8 mouse cellular contexts compared by ENCODE assay signal in the genomic region with DNA sequence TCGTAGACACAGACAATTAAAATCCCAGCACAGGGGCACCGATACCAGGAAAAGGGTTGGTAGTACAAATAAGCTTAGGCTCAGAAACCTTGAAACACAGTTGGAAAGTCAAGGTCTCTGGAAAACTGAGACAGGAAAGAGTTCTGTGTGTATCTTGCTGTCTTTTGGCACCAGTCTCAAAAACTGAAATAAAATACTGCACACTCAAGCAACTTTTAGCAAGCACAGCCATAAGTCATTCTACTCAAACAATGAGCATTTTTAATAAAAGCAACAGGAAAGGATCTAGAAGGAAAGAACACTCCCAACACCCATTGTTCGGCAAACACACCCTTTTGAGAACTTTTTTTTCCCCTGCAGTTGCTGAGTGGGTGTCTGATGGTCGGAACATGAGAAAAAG. TPM values are rescaled to one million over a fixed set of nuclear protein-coding genes. Genes with fewer than 3 reads are reported as not detected.
DNase-seq lines count a peak whose midpoint lies in the region; ATAC-seq lines count a peak whose summit lies in the region.

A gene (plus strand): TSS at position 359 of the 400 bp plus-strand sequence.

- no peaks in the 10 kb centered on the region for H3K4me1 ChIP-seq in heart, embryonic 10.5 days
- H3K4me1 ChIP-seq in neural tube, embryonic 14.5 days (ENCODE audit: control insufficient read depth, insufficient read depth, low read length), result no peaks in the 10 kb centered on the region

- DNase-seq in gastrocnemius, postnatal 10 days, result no peak
- DNase-seq in gastrocnemius, adult 8-10 months (ENCODE audit: low spot score in 2 of 2), result no peak
- DNase-seq in adrenal gland, postnatal 25 days, result no peak
- no peak for DNase-seq in heart, embryonic 10.5 days (ENCODE audit: low spot score)
- DNase-seq in layer of hippocampus, postnatal 25 days (ENCODE audit: extremely low spot score in 1 of 2, low spot score in 1 of 2), result no peak
- DNase-seq in thymus, postnatal 36 days, result no peak
- no peak for DNase-seq in ovary, postnatal 10 days (ENCODE audit: low spot score)

- no peak within 1 kb of the TSS for H3K27ac ChIP-seq in heart, embryonic 10.5 days
- no peak within 1 kb of the TSS for H3K27ac ChIP-seq in neural tube, embryonic 14.5 days (ENCODE audit: low read depth, low read length)

- 75% methylated on average over 4 of the region's 4 CpGs for WGBS in heart, embryonic 10.5 days
- WGBS in neural tube, embryonic 14.5 days, result 81% methylated on average over 4 of the region's 4 CpGs

- no peak for ATAC-seq in neural tube, embryonic 14.5 days (ENCODE audit: low read depth)

- no peak within 1 kb of the TSS for H3K4me3 ChIP-seq in heart, embryonic 10.5 days
- no peak within 1 kb of the TSS for H3K4me3 ChIP-seq in neural tube, embryonic 14.5 days (ENCODE audit: low read depth, low read length)

- no peaks in the 10 kb centered on the region for H3K36me3 ChIP-seq in heart, embryonic 10.5 days
- no peaks in the 10 kb centered on the region for H3K36me3 ChIP-seq in neural tube, embryonic 14.5 days (ENCODE audit: control insufficient read depth, insufficient read depth, low read length)

- H3K4me2 ChIP-seq in neural tube, embryonic 14.5 days (ENCODE audit: low read depth, low read length), result no peak within 1 kb of the TSS

- H3K9me3 ChIP-seq in heart, embryonic 10.5 days, result no peaks in the 10 kb centered on the region
- H3K9me3 ChIP-seq in neural tube, embryonic 14.5 days (ENCODE audit: control insufficient read depth, low read length), result no peaks in the 10 kb centered on the region

- no peak within 1 kb of the TSS for H3K9ac ChIP-seq in neural tube, embryonic 14.5 days (replicated peaks; ENCODE audit: low read depth, low read length)

- no peaks in the 10 kb centered on the region for H3K27me3 ChIP-seq in heart, embryonic 10.5 days (ENCODE audit: insufficient read depth, poor library complexity, severe bottlenecking)
- H3K27me3 ChIP-seq in neural tube, embryonic 14.5 days (ENCODE audit: control insufficient read depth, insufficient read depth, low read length), result no peaks in the 10 kb centered on the region

RNA-seq across cellular contexts. Expression of the gene that starts here (rescaled TPM):
- 10 to 100 TPM; 11.1 to 14.6 TPM for total RNA-seq in gastrocnemius, postnatal 10 days (2021)
- total RNA-seq in gastrocnemius, adult 8-10 months (2022), result 1 to 10 TPM; 2.3 to 2.9 (median 2.7) TPM
- 27.7 and 33.6 TPM in 2 replicates for total RNA-seq in adrenal gland, postnatal 25 days (2021)
- 34.0 and 35.3 TPM in 2 replicates for polyA plus RNA-seq in heart, embryonic 10.5 days (2016; fragmentation: Nextera tagmentation; extraction: Ambion mirVana)
- 10 to 100 TPM; 68.2 to 69.2 TPM for total RNA-seq in layer of hippocampus, postnatal 25 days (2021)
- 44.5 and 60.4 TPM in 2 replicates for polyA plus RNA-seq in neural tube, embryonic 14.5 days (2014; fragmentation: Nextera tagmentation; extraction: Ambion mirVana)
